Mouse (Mus musculus): ENCODE results near the gene Mylip. TPM values are rescaled to one million over a fixed set of nuclear protein-coding genes. Genes with fewer than 3 reads are reported as not detected.

Mylip gene
- polyA plus RNA-seq, 1 experiment from 2014 or later, result 33.1 TPM

GRCm38 (mm10) chr13:45440226-45440625 lies 50.7 kb downstream of the Mylip start:
- Histone ChIP-seq H3K4me2 (replicated peaks) (no peak overlapping the region), H3K4me1 (peaks cover 10% of the 10 kb centered on the region; the same call in 1 of the 2 replicates), H3K36me3 (no peaks in the 10 kb centered on the region), H3K27me3 (no peaks in the 10 kb centered on the region), H3K4me3 (no peak overlapping the region), H3K9ac (no peak overlapping the region), H3K27ac (no peak overlapping the region), H3K9me3 (no peaks in the 10 kb centered on the region)
- WGBS, result 81% methylated on average over 5 of the region's 5 CpGs
- ATAC-seq (ENCODE audit: insufficient number of reproducible peaks, insufficient read depth, low FRiP score, low TSS enrichment), result no peak

DNA sequence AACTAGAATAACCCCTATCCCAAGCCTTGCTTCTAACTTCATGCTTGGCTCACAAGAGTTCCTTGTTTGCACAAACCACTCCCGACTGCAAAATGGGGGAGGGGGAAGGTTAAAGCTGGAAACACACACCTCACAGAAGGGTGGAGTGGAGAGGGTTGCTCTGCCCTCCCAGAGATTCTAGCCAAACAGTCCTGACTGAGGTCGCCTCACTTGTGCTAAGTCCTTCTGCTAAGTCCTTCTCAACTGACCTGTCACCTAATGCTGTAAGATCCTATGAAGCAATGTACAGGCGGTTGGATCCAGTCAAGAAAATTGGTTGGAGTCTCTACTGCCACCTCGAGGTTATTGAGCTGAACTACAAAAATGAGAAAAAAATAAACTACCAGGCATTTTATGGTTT lies 52.9 kb downstream of the Mylip start:
- Histone ChIP-seq H3K27me3 (no peaks in the 10 kb centered on the region), H3K36me3 (no peaks in the 10 kb centered on the region), H3K4me3 (no peak overlapping the region), H3K27ac (no peak overlapping the region), H3K4me2 (replicated peaks) (no peak overlapping the region), H3K9me3 (no peaks in the 10 kb centered on the region), H3K9ac (no peak overlapping the region), H3K4me1 (peaks cover 13% of the 10 kb centered on the region; the same call in 1 of the 2 replicates)
- no peak for ATAC-seq (ENCODE audit: insufficient number of reproducible peaks, insufficient read depth, low FRiP score, low TSS enrichment)
- WGBS, result 8% methylated on average over 4 of the region's 4 CpGs

- Histone ChIP-seq H3K9me3 (no peaks in the 10 kb centered on the region), H3K4me2 (replicated peaks) (no peak overlapping the region), H3K36me3 (no peaks in the 10 kb centered on the region), H3K27ac (no peak overlapping the region), H3K27me3 (no peaks in the 10 kb centered on the region), H3K4me3 (no peak overlapping the region), H3K9ac (no peak overlapping the region), H3K4me1 (peaks cover 13% of the 10 kb centered on the region; the same call in 1 of the 2 replicates)
- WGBS, result 61% methylated on average over 8 of the region's 8 CpGs
- ATAC-seq (ENCODE audit: insufficient number of reproducible peaks, insufficient read depth, low FRiP score, low TSS enrichment), result no peak
Observed at GRCm38 (mm10) chr13:45442918-45443535, 53.5 kb downstream of the Mylip start.

DNA sequence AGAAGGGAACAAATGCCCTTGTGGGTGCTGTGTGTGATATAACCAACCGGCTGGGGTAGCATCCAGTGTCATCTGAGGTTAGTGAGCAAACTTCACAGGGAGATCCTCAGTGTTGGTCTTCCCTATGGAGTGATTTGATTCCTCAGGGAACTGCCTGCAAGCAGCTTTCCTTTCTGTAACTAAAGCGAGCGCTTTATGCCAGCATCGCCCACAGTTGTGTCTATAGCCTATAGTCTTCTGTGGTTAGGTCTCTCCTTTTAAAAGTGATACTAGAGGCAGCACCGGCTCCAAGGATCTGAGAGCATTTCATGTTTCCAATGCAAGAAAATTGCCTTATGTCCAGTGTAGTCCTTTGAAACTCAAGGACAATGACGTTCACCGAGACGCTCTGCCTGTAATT lies 54.7 kb downstream of the Mylip start:
- Histone ChIP-seq H3K36me3 (no peaks in the 10 kb centered on the region), H3K9me3 (no peaks in the 10 kb centered on the region), H3K4me2 (replicated peaks) (no peak overlapping the region), H3K4me3 (no peak overlapping the region), H3K9ac (no peak overlapping the region), H3K27me3 (no peaks in the 10 kb centered on the region), H3K27ac (no peak overlapping the region), H3K4me1 (peaks cover 13% of the 10 kb centered on the region; the same call in 1 of the 2 replicates)
- WGBS, result 53% methylated on average over 8 of the region's 8 CpGs
- ATAC-seq (ENCODE audit: insufficient number of reproducible peaks, insufficient read depth, low FRiP score, low TSS enrichment), result no peak

DNA sequence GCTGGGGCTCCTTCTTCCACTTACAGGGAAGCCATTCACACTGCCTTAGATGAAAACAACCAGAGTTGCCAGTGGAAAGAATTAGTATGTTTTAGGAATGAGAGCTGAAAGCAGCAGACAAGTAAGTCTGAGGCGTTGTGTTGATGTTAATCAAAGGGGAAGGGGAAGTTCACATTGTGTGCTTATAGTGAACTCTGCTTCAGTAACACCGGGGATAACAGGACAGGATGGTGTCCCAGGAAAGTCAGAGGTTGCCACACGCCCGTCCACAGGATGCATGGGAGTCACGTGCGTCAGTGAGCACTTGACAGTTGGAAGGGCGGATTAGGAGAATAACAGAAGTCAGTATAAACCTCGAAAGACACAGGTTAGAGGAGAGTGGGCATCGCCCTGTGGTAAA lies 55.1 kb downstream of the Mylip start:
- H3K27ac ChIP-seq, result no peak overlapping the region
- H3K36me3 ChIP-seq, result no peaks in the 10 kb centered on the region
- H3K27me3 ChIP-seq, result no peaks in the 10 kb centered on the region
- no peak for ATAC-seq (ENCODE audit: insufficient number of reproducible peaks, insufficient read depth, low FRiP score, low TSS enrichment)
- H3K4me3 ChIP-seq, result no peak overlapping the region
- H3K9ac ChIP-seq, result no peak overlapping the region
- peaks cover 13% of the 10 kb centered on the region; the same call in 1 of the 2 replicates for H3K4me1 ChIP-seq
- 63% methylated on average over 9 of the region's 9 CpGs for WGBS
- no peaks in the 10 kb centered on the region for H3K9me3 ChIP-seq
- H3K4me2 ChIP-seq (replicated peaks), result no peak overlapping the region

- peaks cover 13% of the 10 kb centered on the region; the same call in 1 of the 2 replicates for H3K4me1 ChIP-seq
- no peak overlapping the region for H3K4me3 ChIP-seq
- 52% methylated on average over 1 of the region's 1 CpGs for WGBS
- no peak overlapping the region for H3K4me2 ChIP-seq (replicated peaks)
- no peak overlapping the region for H3K9ac ChIP-seq
- no peaks in the 10 kb centered on the region for H3K9me3 ChIP-seq
- no peak overlapping the region for H3K27ac ChIP-seq
- no peaks in the 10 kb centered on the region for H3K36me3 ChIP-seq
- H3K27me3 ChIP-seq, result no peaks in the 10 kb centered on the region
- no peak for ATAC-seq (ENCODE audit: insufficient number of reproducible peaks, insufficient read depth, low FRiP score, low TSS enrichment)
Observed at GRCm38 (mm10) chr13:45446636-45447035, 57.1 kb downstream of the Mylip start.

DNA sequence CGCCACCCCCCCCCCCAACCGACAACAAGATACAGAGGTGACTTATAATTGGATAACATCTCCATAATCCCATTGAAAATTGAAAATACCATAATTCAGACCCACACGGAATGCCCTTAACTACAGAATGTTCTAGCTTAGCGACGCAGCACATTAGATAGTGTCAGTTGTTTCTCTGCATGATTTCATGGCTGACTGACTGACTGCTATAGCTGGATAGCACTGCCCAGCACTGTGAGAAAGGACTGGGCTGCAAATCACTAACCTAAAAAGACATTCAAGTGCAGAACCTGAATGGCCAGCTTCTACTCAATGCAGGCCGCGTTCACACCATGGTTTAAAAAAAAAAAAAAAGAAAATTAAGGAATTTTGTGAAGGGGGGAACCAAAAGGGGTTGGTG lies 62.9 kb downstream of the Mylip start:
- no peaks in the 10 kb centered on the region for H3K27me3 ChIP-seq
- H3K4me1 ChIP-seq, result peaks cover 28% of the 10 kb centered on the region
- no peak overlapping the region for H3K4me3 ChIP-seq
- H3K27ac ChIP-seq, result no peak overlapping the region
- no peak overlapping the region for H3K9ac ChIP-seq
- WGBS, result 87% methylated on average over 7 of the region's 7 CpGs
- no peak for ATAC-seq (ENCODE audit: insufficient number of reproducible peaks, insufficient read depth, low FRiP score, low TSS enrichment)
- H3K36me3 ChIP-seq, result no peaks in the 10 kb centered on the region
- no peaks in the 10 kb centered on the region for H3K9me3 ChIP-seq
- no peak overlapping the region for H3K4me2 ChIP-seq (replicated peaks)

DNA sequence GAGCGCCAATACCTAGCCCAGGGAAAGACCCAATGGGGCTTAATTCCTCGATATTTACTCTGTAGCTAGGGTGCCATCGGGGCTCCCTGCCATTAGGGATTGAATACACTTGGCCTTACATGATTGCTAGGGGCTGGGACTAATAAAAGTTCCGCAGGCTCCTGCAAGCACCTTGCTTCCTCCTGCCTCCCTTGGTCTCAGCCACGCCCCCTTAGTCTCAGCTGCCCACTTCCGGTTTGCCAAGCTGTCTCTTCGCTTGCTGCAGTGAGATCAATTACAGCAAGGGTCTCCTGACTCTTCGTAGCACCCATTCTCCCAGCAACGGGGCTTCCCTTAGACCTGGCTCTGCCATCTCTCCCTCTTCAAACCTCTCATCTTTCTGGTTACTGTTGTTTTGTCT lies 63.5 kb downstream of the Mylip start:
- Histone ChIP-seq H3K4me2 (replicated peaks) (no peak overlapping the region), H3K27ac (peak overlapping the region; percentile 11; the same call in 1 of the 2 replicates), H3K36me3 (no peaks in the 10 kb centered on the region), H3K9me3 (no peaks in the 10 kb centered on the region), H3K27me3 (no peaks in the 10 kb centered on the region), H3K9ac (no peak overlapping the region), H3K4me1 (peaks cover 28% of the 10 kb centered on the region), H3K4me3 (no peak overlapping the region)
- WGBS, result 60% methylated on average over 9 of the region's 9 CpGs
- no peak for ATAC-seq (ENCODE audit: insufficient number of reproducible peaks, insufficient read depth, low FRiP score, low TSS enrichment)

- no peaks in the 10 kb centered on the region for H3K27me3 ChIP-seq
- H3K4me1 ChIP-seq, result peaks cover 28% of the 10 kb centered on the region
- H3K27ac ChIP-seq, result peak overlapping the region; percentile 58
- H3K9me3 ChIP-seq, result no peaks in the 10 kb centered on the region
- ATAC-seq (ENCODE audit: insufficient number of reproducible peaks, insufficient read depth, low FRiP score, low TSS enrichment), result no peak
- no peaks in the 10 kb centered on the region for H3K36me3 ChIP-seq
- H3K9ac ChIP-seq, result no peak overlapping the region
- H3K4me2 ChIP-seq (replicated peaks), result no peak overlapping the region
- H3K4me3 ChIP-seq, result no peak overlapping the region
- 32% methylated on average over 1 of the region's 1 CpGs for WGBS
Observed at GRCm38 (mm10) chr13:45454044-45454443, 64.5 kb downstream of the Mylip start.

DNA sequence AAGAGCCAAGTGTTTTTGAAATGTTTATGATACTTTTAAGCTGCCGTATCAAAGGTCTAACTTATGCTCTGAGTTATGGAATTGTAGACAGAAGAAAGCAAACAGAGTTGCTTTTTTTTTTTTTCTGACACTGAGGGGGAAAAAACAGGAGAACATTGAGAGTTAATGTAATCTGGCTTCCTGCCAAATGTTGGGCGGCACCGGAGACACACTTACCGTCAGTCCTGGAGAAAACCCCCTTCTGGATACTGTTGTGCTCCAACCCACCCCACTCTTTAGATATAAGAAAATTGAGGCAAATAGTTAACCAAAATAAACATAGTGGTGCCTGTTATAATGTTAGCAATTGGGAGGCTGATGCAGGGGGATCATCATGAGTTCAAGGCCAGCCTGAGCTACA lies 65.1 kb downstream of the Mylip start:
- Histone ChIP-seq H3K9ac (no peak overlapping the region), H3K9me3 (no peaks in the 10 kb centered on the region), H3K27ac (peak overlapping the region; percentile 76), H3K27me3 (no peaks in the 10 kb centered on the region), H3K4me1 (peaks cover 28% of the 10 kb centered on the region), H3K4me3 (no peak overlapping the region), H3K4me2 (replicated peaks) (0 out of 2 replicates have a peak overlapping the region, but pooled peaks have one; percentile 16), H3K36me3 (no peaks in the 10 kb centered on the region)
- WGBS, result 16% methylated on average over 4 of the region's 4 CpGs
- peak; percentile 75; the same call in 1 of the 2 replicates for ATAC-seq (ENCODE audit: insufficient number of reproducible peaks, insufficient read depth, low FRiP score, low TSS enrichment)

- Histone ChIP-seq H3K4me3 (no peak overlapping the region), H3K27ac (peak overlapping the region; percentile 76), H3K27me3 (no peaks in the 10 kb centered on the region), H3K36me3 (no peaks in the 10 kb centered on the region), H3K4me2 (replicated peaks) (peak overlapping the region; percentile 16; the same call in 1 of the 2 replicates), H3K9ac (no peak overlapping the region; the same call in 1 of the 2 replicates), H3K9me3 (no peaks in the 10 kb centered on the region), H3K4me1 (peaks cover 28% of the 10 kb centered on the region)
- ATAC-seq (ENCODE audit: insufficient number of reproducible peaks, insufficient read depth, low FRiP score, low TSS enrichment), result no peak
- WGBS, result 12% methylated on average over 15 of the region's 15 CpGs
Observed at GRCm38 (mm10) chr13:45455108-45455861, 65.7 kb downstream of the Mylip start.

- Histone ChIP-seq H3K36me3 (no peaks in the 10 kb centered on the region), H3K27me3 (no peaks in the 10 kb centered on the region), H3K4me3 (no peak overlapping the region), H3K4me1 (peaks cover 28% of the 10 kb centered on the region), H3K9me3 (no peaks in the 10 kb centered on the region), H3K9ac (no peak overlapping the region), H3K27ac (0 out of 2 replicates have a peak overlapping the region, but pooled peaks have one; percentile 76), H3K4me2 (replicated peaks) (no peak overlapping the region)
- no peak for ATAC-seq (ENCODE audit: insufficient number of reproducible peaks, insufficient read depth, low FRiP score, low TSS enrichment)
- WGBS, result 49% methylated on average over 2 of the region's 2 CpGs
Observed at GRCm38 (mm10) chr13:45455862-45456192, 66.3 kb downstream of the Mylip start.
